In genomic region chr4:80002738-80003635, GRCm38 (mm10) we compare ENCODE assay signal across 8 mouse cellular contexts.
DNase-seq lines count a peak whose midpoint lies in the region; ATAC-seq lines count a peak whose summit lies in the region.

No protein-coding gene starts in this region.

- intact Hi-C loops in heart, postnatal 25 days (cut with DNase I) = no loop called here
- intact Hi-C loops in left cerebral cortex, postnatal 14 days (cut with DNase I) = no loop called here

- no peak overlapping the region for H3K27ac ChIP-seq in heart, embryonic 16.5 days (ENCODE audit: low read length)
- no peak overlapping the region for H3K27ac ChIP-seq in hindbrain, embryonic 13.5 days

- no peaks in the 10 kb centered on the region for H3K36me3 ChIP-seq in heart, embryonic 16.5 days (ENCODE audit: control insufficient read depth, insufficient read depth)
- no peaks in the 10 kb centered on the region for H3K36me3 ChIP-seq in hindbrain, embryonic 13.5 days

- WGBS in heart, embryonic 16.5 days = 83% methylated on average over 14 of the region's 14 CpGs
- WGBS in hindbrain, embryonic 13.5 days = 91% methylated on average over 14 of the region's 14 CpGs

- H3K4me2 ChIP-seq in heart, embryonic 16.5 days (ENCODE audit: low read depth, low read length) = no peak overlapping the region
- no peak overlapping the region for H3K4me2 ChIP-seq in hindbrain, embryonic 13.5 days

- no peaks in the 10 kb centered on the region for H3K4me1 ChIP-seq in heart, embryonic 16.5 days (ENCODE audit: control insufficient read depth, insufficient read depth, low read length)
- no peaks in the 10 kb centered on the region for H3K4me1 ChIP-seq in hindbrain, embryonic 13.5 days (replicated peaks)

- H3K9ac ChIP-seq in heart, embryonic 16.5 days (ENCODE audit: low read length) = no peak overlapping the region
- H3K9ac ChIP-seq in hindbrain, embryonic 13.5 days = no peak overlapping the region

- no peak for DNase-seq in heart, postnatal 25 days (ENCODE audit: low spot score)
- peak; percentile 7 for DNase-seq in NIH3T3 (ENCODE audit: low read depth)
- no peak for DNase-seq in yolk sac, embryonic 10.5 days (ENCODE audit: low spot score)
- no peak for DNase-seq in left cerebral cortex, postnatal 14 days (ENCODE audit: low spot score in 2 of 2)
- DNase-seq in thymus, postnatal 4 days = no peak

- H3K4me3 ChIP-seq in heart, embryonic 16.5 days (ENCODE audit: low read length) = no peak overlapping the region
- no peak overlapping the region for H3K4me3 ChIP-seq in hindbrain, embryonic 13.5 days

- ATAC-seq in heart, embryonic 16.5 days (replicated peaks; ENCODE audit: extremely low read depth, insufficient read depth, low FRiP score) = peak; percentile 100
- ATAC-seq in hindbrain, embryonic 13.5 days (ENCODE audit: low FRiP score) = peak; percentile 100
- peak; percentile 95 for ATAC-seq in megakaryocyte-erythroid progenitor cell, adult 5-6 weeks (replicated peaks; ENCODE audit: low FRiP score, low TSS enrichment, poor library complexity, severe bottlenecking)

- H3K27me3 ChIP-seq in heart, embryonic 16.5 days (ENCODE audit: control insufficient read depth, insufficient read depth, low read length) = no peaks in the 10 kb centered on the region
- H3K27me3 ChIP-seq in hindbrain, embryonic 13.5 days = no peaks in the 10 kb centered on the region

- H3K9me3 ChIP-seq in heart, embryonic 16.5 days (replicated peaks; ENCODE audit: control insufficient read depth, low read length) = no peaks in the 10 kb centered on the region
- H3K9me3 ChIP-seq in hindbrain, embryonic 13.5 days = no peaks in the 10 kb centered on the region
